Comparison of ENCODE assay signal across 37 mouse cellular contexts in genomic region chr5:104946951-104947350, GRCm38 (mm10). TPM values are rescaled to one million over a fixed set of nuclear protein-coding genes. Genes with fewer than 3 reads are reported as not detected.
"Had no signal": no experiment of that assay in that cellular context is flagged by ENCODE, and none has a peak within 500 bp of the region (broad histone marks: within the 10 kb centered on the region; RNA-seq: fewer than 3 reads in every experiment).

No protein-coding gene starts in this region.

- H3K4me1 ChIP-seq: heart, embryonic 10.5 days; heart, embryonic 12.5 days; heart, embryonic 13.5 days; heart, embryonic 15.5 days; hindbrain, embryonic 10.5 days; hindbrain, embryonic 12.5 days; hindbrain, embryonic 13.5 days; hindbrain, embryonic 15.5 days; intestine, embryonic 15.5 days; kidney, embryonic 15.5 days had no signal

- H3K4me2 ChIP-seq: heart, embryonic 11.5 days; heart, embryonic 12.5 days; heart, embryonic 13.5 days; heart, embryonic 15.5 days; hindbrain, embryonic 12.5 days; hindbrain, embryonic 13.5 days; hindbrain, embryonic 14.5 days; hindbrain, embryonic 15.5 days; intestine, embryonic 15.5 days; kidney, embryonic 15.5 days had no signal

- H3K4me3 ChIP-seq: heart, embryonic 10.5 days; heart, embryonic 12.5 days; heart, embryonic 13.5 days; heart, embryonic 15.5 days; hindbrain, embryonic 10.5 days; hindbrain, embryonic 12.5 days; hindbrain, embryonic 13.5 days; hindbrain, embryonic 15.5 days; intestine, embryonic 15.5 days; kidney, embryonic 15.5 days; layer of hippocampus, adult 2 months; left cerebral cortex, adult 2 months had no signal

- H3K27ac ChIP-seq: heart, embryonic 10.5 days; heart, embryonic 13.5 days; heart, embryonic 15.5 days; hindbrain, embryonic 10.5 days; hindbrain, embryonic 12.5 days; hindbrain, embryonic 13.5 days; hindbrain, embryonic 14.5 days; hindbrain, embryonic 15.5 days; hindbrain, postnatal 0 days; intestine, embryonic 15.5 days; kidney, embryonic 15.5 days; kidney, postnatal 0 days; layer of hippocampus, adult 2 months; left cerebral cortex, adult 2 months had no signal

- H3K27me3 ChIP-seq: heart, embryonic 12.5 days; heart, embryonic 13.5 days; heart, embryonic 15.5 days; hindbrain, embryonic 12.5 days; hindbrain, embryonic 13.5 days; hindbrain, embryonic 15.5 days; intestine, embryonic 15.5 days; kidney, embryonic 15.5 days had no signal

- H3K9me3 ChIP-seq: heart, embryonic 10.5 days; heart, embryonic 12.5 days; heart, embryonic 15.5 days; hindbrain, embryonic 10.5 days; hindbrain, embryonic 12.5 days; hindbrain, embryonic 13.5 days; hindbrain, embryonic 15.5 days; intestine, embryonic 15.5 days; kidney, embryonic 15.5 days had no signal

- ATAC-seq: hindbrain, embryonic 16.5 days; hindbrain, postnatal 0 days; inflammation-experienced regulatory T-cells, adult 6 months; intestine, embryonic 15.5 days; intestine, embryonic 16.5 days had no signal

- DNase-seq: heart, postnatal 10 days; heart, postnatal 14 days; heart, postnatal 36 days; heart, postnatal 4 days; kidney, adult 11 months; kidney, adult 18-20 months; kidney, adult 2 months; kidney, adult 8-10 months; kidney, adult 9 months; kidney, postnatal 10 days; kidney, postnatal 14 days; kidney, postnatal 25 days; kidney, postnatal 36 days; kidney, postnatal 4 days; layer of hippocampus, adult 9-11 months; layer of hippocampus, postnatal 36 days had no signal

- H3K36me3 ChIP-seq: heart, embryonic 10.5 days; heart, embryonic 12.5 days; heart, embryonic 13.5 days; heart, embryonic 15.5 days; hindbrain, embryonic 10.5 days; hindbrain, embryonic 12.5 days; hindbrain, embryonic 13.5 days; hindbrain, embryonic 15.5 days; intestine, embryonic 15.5 days; kidney, embryonic 15.5 days had no signal

- H3K9ac ChIP-seq: heart, embryonic 12.5 days; heart, embryonic 13.5 days; heart, embryonic 15.5 days; hindbrain, embryonic 12.5 days; hindbrain, embryonic 13.5 days; hindbrain, embryonic 14.5 days; hindbrain, embryonic 15.5 days; intestine, embryonic 15.5 days; kidney, embryonic 15.5 days had no signal

RNA-seq across cellular contexts. Expression of gene Abcg3, which starts 35.6 kb away (rescaled TPM):
- total RNA-seq: layer of hippocampus, adult 18-20 months; layer of hippocampus, postnatal 25 days; layer of hippocampus, postnatal 36 days had no signal
